Mouse (Mus musculus) thymus, adult 2 months (tissue): ENCODE measurements around the gene Unc13d.

Experiments used
- CTCF ChIP-seq: fragments of 200-500 bp; IDR thresholded peaks from 2 replicates; pipeline ENCODE4 v1.5.1; 2012; ENCODE audit warnings: mild to moderate bottlenecking, control low read depth, low read length, moderate library complexity, borderline replicate concordance; ENCODE audit not compliant: control insufficient read depth, poor library complexity, insufficient read depth; ENCODE audit errors: extremely low read depth
- POLR2A ChIP-seq: fragments of 200-500 bp; IDR thresholded peaks from 2 replicates; pipeline ENCODE4 v1.6.1; 2012; ENCODE audit warnings: mild to moderate bottlenecking, low read length, control low read depth, moderate library complexity; ENCODE audit not compliant: control insufficient read depth, poor library complexity, insufficient read depth; ENCODE audit errors: extremely low read depth

GRCm38 (mm10) chr11:116078221-116078620 is 460 bp upstream of the Unc13d start:
- TF ChIP-seq CTCF = no peak
- TF ChIP-seq POLR2A = peak; percentile 88
